Mouse (Mus musculus) midbrain, embryonic 10.5 days (tissue): ENCODE results near the gene Fam181b. TPM values are rescaled to one million over a fixed set of nuclear protein-coding genes. Genes with fewer than 3 reads are reported as not detected.
A peak's percentile ranks its signal among the peaks of the same experiment; 100 is the strongest.

ENCODE experiments used
- DNase-seq: peaks from one replicate; pipeline ENCODE4 v3.0.0-alpha.2; 2017; ENCODE audit warnings: low spot score
- H3K27ac ChIP-seq: fragments of 300-500 bp; sonication (generic); replicated peaks from 2 replicates; pipeline ENCODE4 v1.5.1; 2016; ENCODE audit warnings: mild to moderate bottlenecking
- H3K27me3 ChIP-seq: fragments of 300-500 bp; sonication (generic); 2 replicates; pipeline ENCODE4 v1.6.1; 2016; ENCODE audit warnings: low read depth, mild to moderate bottlenecking; ENCODE audit not compliant: poor library complexity, severe bottlenecking
- H3K36me3 ChIP-seq: fragments of 300-500 bp; sonication (generic); 2 replicates; pipeline ENCODE4 v1.6.1; 2016; ENCODE audit warnings: mild to moderate bottlenecking, moderate library complexity
- H3K4me1 ChIP-seq: fragments of 300-500 bp; sonication (generic); 2 replicates; pipeline ENCODE4 v1.6.1; 2016
- H3K4me3 ChIP-seq: fragments of 300-500 bp; sonication (generic); 2 replicates; pipeline ENCODE4 v1.5.1; 2016; ENCODE audit warnings: mild to moderate bottlenecking, moderate library complexity
- H3K9me3 ChIP-seq: fragments of 300-500 bp; sonication (generic); replicated peaks from 2 replicates; pipeline ENCODE4 v1.6.1; 2016; ENCODE audit warnings: mild to moderate bottlenecking
- WGBS: fragments of 180-500 bp; shearing (Covaris S2); methylation state at CpG from one replicate; pipeline ENCODE4 v1.1.7; 2016; 5-methylcytosine and 5-hydroxymethylcytosine counted together
- polyA plus RNA-seq: library from polyadenylated mRNA; unstranded; fragments of >200 nt; fragmentation: Nextera tagmentation; extraction: Ambion mirVana; gene quantifications from 2 replicates; pipeline ENCODE4 v1.2.1, GENCODE M21; 2016

Gene Fam181b
- 65.1 and 66.1 TPM in 2 replicates for polyA plus RNA-seq

DNA sequence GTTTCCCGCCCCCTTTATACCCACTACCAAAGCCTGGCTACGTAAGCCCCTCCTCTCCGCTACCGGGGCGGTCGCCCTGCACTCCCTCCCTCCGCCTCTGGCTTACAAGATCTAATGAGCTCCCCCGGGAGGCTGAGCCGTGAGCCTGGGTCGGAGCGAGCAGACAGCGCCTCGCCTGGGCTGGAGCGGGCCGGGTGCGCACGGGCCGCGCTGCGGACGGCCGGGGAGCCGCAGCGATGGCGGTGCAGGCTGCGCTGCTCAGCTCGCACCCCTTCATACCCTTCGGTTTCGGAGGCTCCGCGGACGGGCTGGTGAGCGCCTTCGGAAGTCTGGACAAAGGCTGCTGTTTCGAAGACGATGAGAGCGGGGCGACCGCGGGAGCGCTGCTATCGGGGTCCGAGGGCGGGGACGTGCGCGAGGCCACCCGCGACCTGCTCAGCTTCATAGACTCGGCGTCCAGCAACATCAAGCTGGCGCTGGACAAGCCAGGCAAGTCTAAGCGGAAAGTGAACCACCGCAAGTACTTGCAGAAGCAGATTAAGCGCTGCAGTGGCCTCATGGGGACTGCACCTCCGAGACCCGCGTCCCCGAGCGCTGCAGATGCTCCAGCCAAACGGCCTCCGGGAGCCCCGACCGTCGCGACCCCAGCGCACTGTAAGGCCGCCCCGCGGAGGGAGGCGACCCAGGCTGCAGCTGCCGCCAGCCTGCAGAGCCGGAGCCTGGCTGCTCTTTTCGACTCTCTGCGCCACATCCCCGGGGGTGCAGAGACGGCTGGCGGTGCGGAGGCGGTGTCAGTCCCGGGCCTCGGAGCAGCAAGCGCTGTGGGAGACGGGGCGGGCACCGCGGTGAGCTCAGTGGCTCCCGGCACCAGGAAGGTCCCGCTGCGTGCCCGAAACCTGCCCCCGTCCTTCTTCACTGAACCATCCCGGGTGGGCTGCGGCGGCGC lies at the start of gene Fam181b:
TSS of gene Fam181b (plus strand) at position 81 of the 946 bp plus-strand sequence.
- peaks cover 86% of the 10 kb centered on the region for H3K4me1 ChIP-seq
- peak; percentile 94 for DNase-seq
- peaks cover 10% of the 10 kb centered on the region for H3K36me3 ChIP-seq
- peak within 1 kb of the TSS; percentile 97 for H3K4me3 ChIP-seq
- under 1% methylated on average over 96 of the region's 96 CpGs for WGBS
- H3K27ac ChIP-seq, result peak within 1 kb of the TSS; percentile 97
- H3K27me3 ChIP-seq, result no peaks in the 10 kb centered on the region
- no peaks in the 10 kb centered on the region for H3K9me3 ChIP-seq

- H3K9me3 ChIP-seq, result no peaks in the 10 kb centered on the region
- no peaks in the 10 kb centered on the region for H3K36me3 ChIP-seq
- no peak overlapping the region for H3K4me3 ChIP-seq
- peaks cover 14% of the 10 kb centered on the region for H3K4me1 ChIP-seq
- H3K27me3 ChIP-seq, result no peaks in the 10 kb centered on the region; the same call in 1 of the 2 replicates
- 14% methylated on average over 5 of the region's 5 CpGs for WGBS
- peak; percentile 17 for DNase-seq
- peak overlapping the region; percentile 62 for H3K27ac ChIP-seq
These were observed 41.7 kb upstream of the Fam181b start for GRCm38 (mm10) chr7:93037763-93038471.

DNA sequence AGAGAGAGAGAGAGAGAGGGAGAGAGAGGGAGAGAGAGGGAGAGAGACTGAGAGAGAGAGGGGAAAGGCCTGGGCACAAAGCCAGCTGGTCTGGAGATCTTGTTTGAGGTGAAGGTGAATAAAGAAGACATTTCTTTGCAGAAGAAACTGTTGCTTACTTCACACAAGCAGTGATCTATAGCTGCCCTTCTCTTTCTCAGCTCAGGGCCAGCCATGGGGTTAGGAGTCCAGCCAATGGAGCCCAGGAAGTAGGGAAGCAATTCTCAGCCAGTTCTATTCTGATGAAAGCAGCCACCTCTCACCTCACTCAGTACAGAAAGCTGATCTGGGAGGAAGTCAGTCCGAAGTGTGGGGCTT lies 41.2 kb upstream of the Fam181b start:
- H3K4me3 ChIP-seq, result no peak overlapping the region
- 33% methylated on average over 1 of the region's 1 CpGs for WGBS
- no peaks in the 10 kb centered on the region for H3K9me3 ChIP-seq
- peaks cover 14% of the 10 kb centered on the region for H3K4me1 ChIP-seq
- H3K27ac ChIP-seq, result peak overlapping the region; percentile 62
- DNase-seq, result no peak
- no peaks in the 10 kb centered on the region; the same call in 1 of the 2 replicates for H3K27me3 ChIP-seq
- no peaks in the 10 kb centered on the region for H3K36me3 ChIP-seq

- Histone ChIP-seq H3K27me3 (no peaks in the 10 kb centered on the region; the same call in 1 of the 2 replicates), H3K4me3 (no peak overlapping the region), H3K36me3 (no peaks in the 10 kb centered on the region), H3K27ac (no peak overlapping the region), H3K4me1 (peaks cover 14% of the 10 kb centered on the region), H3K9me3 (no peaks in the 10 kb centered on the region)
- 86% methylated on average over 3 of the region's 3 CpGs for WGBS
- DNase-seq, result no peak
These were observed 40.1 kb upstream of the Fam181b start for GRCm38 (mm10) chr7:93039542-93039941.

- no peak overlapping the region for H3K27ac ChIP-seq
- no peak for DNase-seq
- WGBS, result 75% methylated on average over 3 of the region's 3 CpGs
- no peaks in the 10 kb centered on the region for H3K4me1 ChIP-seq
- H3K9me3 ChIP-seq, result no peaks in the 10 kb centered on the region
- H3K27me3 ChIP-seq, result no peaks in the 10 kb centered on the region; the same call in 1 of the 2 replicates
- H3K4me3 ChIP-seq, result no peak overlapping the region
- H3K36me3 ChIP-seq, result no peaks in the 10 kb centered on the region
These were observed 35.3 kb upstream of the Fam181b start for GRCm38 (mm10) chr7:93044359-93044758.

GRCm38 (mm10) chr7:93044788-93045187 lies 34.9 kb upstream of the Fam181b start:
- H3K27me3 ChIP-seq, result no peaks in the 10 kb centered on the region; the same call in 1 of the 2 replicates
- no peak overlapping the region for H3K27ac ChIP-seq
- no peaks in the 10 kb centered on the region for H3K4me1 ChIP-seq
- H3K4me3 ChIP-seq, result no peak overlapping the region
- 97% methylated on average over 1 of the region's 1 CpGs for WGBS
- H3K36me3 ChIP-seq, result no peaks in the 10 kb centered on the region
- no peak for DNase-seq
- H3K9me3 ChIP-seq, result no peaks in the 10 kb centered on the region

GRCm38 (mm10) chr7:93060831-93061230 lies 18.8 kb upstream of the Fam181b start:
- H3K27me3 ChIP-seq, result no peaks in the 10 kb centered on the region
- H3K4me3 ChIP-seq, result no peak overlapping the region
- H3K27ac ChIP-seq, result peak overlapping the region; percentile 75
- DNase-seq, result no peak
- peaks cover 43% of the 10 kb centered on the region for H3K4me1 ChIP-seq
- peaks cover 6% of the 10 kb centered on the region for H3K9me3 ChIP-seq
- no peaks in the 10 kb centered on the region for H3K36me3 ChIP-seq

GRCm38 (mm10) chr7:93061747-93062146 lies 17.9 kb upstream of the Fam181b start:
- Histone ChIP-seq H3K4me1 (peaks cover 51% of the 10 kb centered on the region), H3K4me3 (peak overlapping the region; percentile 26; the same call in 1 of the 2 replicates), H3K9me3 (peaks cover 6% of the 10 kb centered on the region), H3K36me3 (no peaks in the 10 kb centered on the region), H3K27me3 (no peaks in the 10 kb centered on the region), H3K27ac (peak overlapping the region; percentile 75)
- DNase-seq, result no peak
- WGBS, result 16% methylated on average over 3 of the region's 3 CpGs

DNA sequence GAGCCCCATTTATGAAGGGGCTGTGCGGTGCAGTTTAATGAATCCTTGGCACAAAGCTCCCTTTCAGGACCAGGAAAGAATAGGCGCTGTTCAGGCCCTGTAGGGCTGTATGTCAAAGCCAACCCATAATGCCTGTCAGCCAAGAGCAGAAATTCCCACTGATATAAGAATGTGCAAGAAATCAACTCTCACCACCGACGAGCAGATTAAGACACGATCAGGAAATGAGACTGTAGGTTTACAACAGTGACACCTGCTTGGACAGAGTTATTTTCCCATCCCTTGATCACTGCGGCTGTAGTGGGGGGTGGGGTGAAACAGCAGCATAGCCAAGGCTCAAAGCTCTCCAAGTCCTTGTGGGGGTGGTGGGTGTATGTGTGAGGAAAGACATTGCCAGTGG lies 17.5 kb upstream of the Fam181b start:
- peaks cover 6% of the 10 kb centered on the region for H3K9me3 ChIP-seq

DNA sequence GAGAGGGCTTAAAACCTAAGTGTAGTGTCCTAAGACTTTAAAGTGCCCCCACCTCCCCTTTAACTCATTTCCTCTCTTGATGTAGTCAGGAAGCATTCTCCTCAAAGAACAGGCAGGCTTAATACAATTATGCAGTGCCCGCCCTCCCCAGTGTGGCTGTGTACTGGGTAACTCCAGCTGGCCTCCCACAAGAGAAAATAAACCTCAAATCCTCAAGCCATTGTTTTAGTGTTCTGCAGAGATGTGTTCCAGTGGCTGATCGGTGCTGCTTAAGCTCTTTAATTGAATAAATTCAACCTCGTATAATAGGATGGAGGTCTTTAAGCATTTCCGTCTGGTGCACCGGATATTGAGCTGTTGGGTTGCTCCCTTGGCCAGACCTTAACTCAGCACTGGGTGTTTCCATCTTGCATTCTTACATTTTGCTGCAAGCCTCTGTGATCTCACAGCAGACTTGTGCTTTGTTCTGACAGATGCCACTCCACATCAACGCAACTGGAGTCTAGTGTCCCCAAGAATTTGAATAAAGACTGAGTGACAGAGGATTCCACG lies 12.1 kb upstream of the Fam181b start:
- WGBS, result 13% methylated on average over 7 of the region's 7 CpGs
- H3K9me3 ChIP-seq, result peaks cover 6% of the 10 kb centered on the region
- H3K27ac ChIP-seq, result peak overlapping the region; percentile 74
- no peaks in the 10 kb centered on the region for H3K36me3 ChIP-seq
- peak overlapping the region; percentile 21; the same call in 1 of the 2 replicates for H3K4me3 ChIP-seq
- DNase-seq, result no peak
- H3K4me1 ChIP-seq, result peaks cover 51% of the 10 kb centered on the region
- 0 out of 2 replicates have a peak, but pooled peaks cover 4% of the 10 kb centered on the region for H3K27me3 ChIP-seq

More for the DNA sequence above, 17.5 kb upstream of the Fam181b start:
- Histone ChIP-seq H3K27ac (peak overlapping the region; percentile 75), H3K4me3 (peak overlapping the region; percentile 26), H3K4me1 (peaks cover 55% of the 10 kb centered on the region), H3K27me3 (no peaks in the 10 kb centered on the region), H3K36me3 (no peaks in the 10 kb centered on the region)
- 18% methylated on average over 6 of the region's 6 CpGs for WGBS
- DNase-seq, result peak; percentile 64

- peak overlapping the region; percentile 24; the same call in 1 of the 2 replicates for H3K4me3 ChIP-seq
- H3K27me3 ChIP-seq, result peaks cover 7% of the 10 kb centered on the region; the same call in 1 of the 2 replicates
- peak overlapping the region; percentile 83 for H3K27ac ChIP-seq
- H3K4me1 ChIP-seq, result peaks cover 51% of the 10 kb centered on the region
- H3K36me3 ChIP-seq, result no peaks in the 10 kb centered on the region
- WGBS, result 3% methylated on average over 6 of the region's 6 CpGs
- peak; percentile 83 for DNase-seq
- no peaks in the 10 kb centered on the region for H3K9me3 ChIP-seq
These were observed 3.2 kb upstream of the Fam181b start for GRCm38 (mm10) chr7:93076435-93076960.

DNA sequence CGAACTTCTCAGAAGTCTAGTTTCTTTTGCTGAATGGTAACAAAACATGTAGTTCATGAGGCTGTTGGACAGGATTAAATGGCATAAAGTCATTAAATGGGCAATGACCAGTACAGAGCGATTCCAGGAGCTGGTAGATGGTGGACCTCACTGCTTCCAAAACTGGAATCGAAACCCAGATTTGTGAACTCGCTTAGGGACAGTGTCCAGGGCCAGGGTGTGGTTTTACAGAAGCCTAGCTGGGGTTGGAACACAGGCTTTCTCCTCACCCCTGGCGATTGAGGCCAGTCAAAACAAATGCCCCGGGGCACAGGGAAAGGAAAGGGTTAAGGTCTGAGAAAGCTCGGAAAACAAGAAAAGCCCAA lies 263 bp upstream of the Fam181b start:
- H3K9me3 ChIP-seq, result no peaks in the 10 kb centered on the region
- H3K27me3 ChIP-seq, result peaks cover 4% of the 10 kb centered on the region; the same call in 1 of the 2 replicates
- peaks cover 80% of the 10 kb centered on the region for H3K4me1 ChIP-seq
- 14% methylated on average over 7 of the region's 7 CpGs for WGBS
- DNase-seq, result no peak
- peak overlapping the region; percentile 97 for H3K4me3 ChIP-seq
- H3K36me3 ChIP-seq, result peaks cover 4% of the 10 kb centered on the region
- H3K27ac ChIP-seq, result peak overlapping the region; percentile 97
